Mouse (Mus musculus): ENCODE measurements around the gene Rpl10a. TPM values are rescaled to one million over a fixed set of nuclear protein-coding genes. Genes with fewer than 3 reads are reported as not detected.
"Not testable (repeated sequence)": the region's sequence is repeated elsewhere in the genome, so short reads cannot be mapped to it uniquely, and the experiment has no call there.

The Rpl10a gene
- polyA plus RNA-seq, 1 experiment from 2014 or later: 387 TPM

DNA sequence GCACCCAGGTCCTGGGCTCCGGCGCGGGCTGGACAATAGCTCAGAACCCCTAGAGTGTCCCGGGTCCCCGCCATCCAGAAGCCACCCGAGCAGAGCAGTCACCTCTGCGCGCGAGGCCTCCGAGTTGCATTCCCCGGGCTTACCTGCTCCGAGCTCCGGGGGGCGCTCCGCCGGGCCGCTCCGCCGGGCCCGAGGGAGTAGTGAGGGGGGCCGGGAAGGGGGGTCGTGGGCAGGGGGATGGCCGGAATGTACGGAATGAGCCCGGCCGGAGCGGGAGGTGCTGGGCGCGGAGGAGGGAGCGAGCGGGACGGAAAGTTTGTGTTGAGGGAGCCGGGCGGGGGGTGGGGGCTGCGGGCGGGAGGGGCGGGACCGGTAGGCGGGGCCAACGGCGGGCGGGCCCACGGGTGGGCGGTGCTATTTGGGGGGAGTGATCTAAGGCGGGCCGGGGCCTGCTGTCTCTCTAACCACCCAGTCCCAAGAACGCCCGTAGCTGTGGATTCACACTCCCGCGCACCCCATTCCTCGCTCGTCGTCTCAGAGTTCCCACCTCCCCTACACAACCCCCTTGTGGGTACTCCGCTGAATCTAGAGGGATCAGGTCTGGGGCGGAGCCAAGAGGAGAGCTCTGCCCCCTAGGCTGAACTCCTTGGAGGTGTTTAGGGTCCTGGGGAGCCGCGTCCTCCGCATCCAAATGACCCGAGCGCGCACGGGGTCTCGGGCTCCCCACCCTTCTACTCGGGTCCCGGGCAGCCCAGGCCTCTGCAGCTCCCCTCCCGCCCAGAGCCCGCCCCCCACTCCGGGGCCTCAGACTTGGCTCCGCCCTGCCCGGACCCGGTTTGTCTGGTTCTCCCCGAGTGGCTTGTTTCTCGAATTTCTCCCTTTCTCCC is 22.4 kb downstream of the Rpl10a start, which contains the start of gene Tead3:
Gene Tead3 (minus strand): TSS at position 352 of the 887 bp plus-strand sequence.
- no peak within 1 kb of the TSS for H3K27ac ChIP-seq
- H3K27me3 ChIP-seq: peaks cover 35% of the 10 kb centered on the region
- ATAC-seq: peak; percentile 77

DNA sequence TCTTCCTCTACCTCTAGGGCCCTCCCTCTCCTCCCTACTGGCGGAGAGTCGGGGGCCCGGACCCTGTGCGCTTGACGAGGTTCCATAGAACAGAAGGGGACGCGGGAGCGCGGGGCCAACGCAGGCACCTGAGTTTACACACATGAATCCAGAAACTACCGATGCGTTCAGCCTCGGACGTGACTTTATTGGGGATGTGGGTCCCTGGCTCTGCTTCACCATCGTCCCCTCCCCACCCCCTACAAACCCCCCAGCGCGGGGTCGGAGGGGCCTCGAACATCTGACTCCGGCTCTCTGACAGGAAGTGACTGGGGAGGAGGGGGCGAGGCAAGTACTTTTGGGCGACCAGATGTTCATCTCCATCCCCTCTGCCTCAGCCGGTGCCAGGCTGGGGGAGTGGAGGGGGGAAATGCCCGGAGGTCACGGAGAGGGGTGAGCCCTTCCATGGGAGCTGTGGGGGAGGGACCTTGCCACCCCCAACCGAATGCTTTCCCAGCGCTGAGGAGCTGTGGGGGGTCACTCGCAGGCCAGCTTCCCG is 23.2 kb downstream of the Rpl10a start:
- Histone ChIP-seq H3K27me3 (peaks cover 35% of the 10 kb centered on the region), H3K4me2 (replicated peaks) (peak overlapping the region; percentile 87), H3K4me1 (replicated peaks) (peaks cover 36% of the 10 kb centered on the region), H3K4me3 (replicated peaks) (peak overlapping the region; percentile 61), H3K27ac (no peak overlapping the region), H3K9me3 (no peaks in the 10 kb centered on the region), H3K9ac (replicated peaks) (peak overlapping the region; percentile 76), H3K36me3 (no peaks in the 10 kb centered on the region)
- no peak for ATAC-seq
- 2% methylated on average over 29 of the region's 29 CpGs for WGBS

More for the DNA sequence above, 22.4 kb downstream of the Rpl10a start, which contains the start of gene Tead3:
- under 1% methylated on average over 61 of the region's 73 CpGs for WGBS
- no peaks in the 10 kb centered on the region for H3K36me3 ChIP-seq
- H3K9ac ChIP-seq (replicated peaks): peak within 1 kb of the TSS; percentile 76
- peak within 1 kb of the TSS; percentile 61 for H3K4me3 ChIP-seq (replicated peaks)
- H3K4me2 ChIP-seq (replicated peaks): peak within 1 kb of the TSS; percentile 87
- H3K9me3 ChIP-seq: no peaks in the 10 kb centered on the region
- H3K4me1 ChIP-seq (replicated peaks): peaks cover 41% of the 10 kb centered on the region

DNA sequence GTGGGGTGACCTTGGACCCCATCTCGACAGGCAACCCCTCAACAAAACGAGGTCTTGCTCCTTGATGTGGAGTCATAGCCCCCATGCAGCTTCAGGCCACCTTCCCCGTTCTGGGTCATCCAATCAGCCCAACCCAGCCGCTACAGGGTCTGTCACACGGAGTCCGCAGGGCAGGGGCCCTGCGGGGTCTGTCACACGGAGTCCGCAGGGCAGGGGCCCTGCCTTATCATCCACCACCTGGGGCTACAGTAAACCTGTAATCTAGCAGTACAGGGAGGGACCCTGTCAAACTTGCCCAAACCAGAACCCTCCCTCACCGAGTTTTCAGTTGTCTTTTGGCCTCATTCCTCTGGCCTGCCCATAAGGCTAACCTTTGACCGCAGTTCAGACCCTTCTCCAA is 23.7 kb downstream of the Rpl10a start:
- H3K9me3 ChIP-seq: no peaks in the 10 kb centered on the region
- H3K27me3 ChIP-seq: peaks cover 35% of the 10 kb centered on the region
- 13% methylated on average over 11 of the region's 11 CpGs for WGBS
- no peak for ATAC-seq
- H3K9ac ChIP-seq (replicated peaks): no peak overlapping the region
- no peak overlapping the region; the same call in 1 of the 2 replicates for H3K4me3 ChIP-seq (replicated peaks)
- H3K36me3 ChIP-seq: no peaks in the 10 kb centered on the region
- H3K4me1 ChIP-seq (replicated peaks): peaks cover 36% of the 10 kb centered on the region
- 0 out of 2 replicates have a peak overlapping the region, but pooled peaks have one; percentile 87 for H3K4me2 ChIP-seq (replicated peaks)
- H3K27ac ChIP-seq: no peak overlapping the region

DNA sequence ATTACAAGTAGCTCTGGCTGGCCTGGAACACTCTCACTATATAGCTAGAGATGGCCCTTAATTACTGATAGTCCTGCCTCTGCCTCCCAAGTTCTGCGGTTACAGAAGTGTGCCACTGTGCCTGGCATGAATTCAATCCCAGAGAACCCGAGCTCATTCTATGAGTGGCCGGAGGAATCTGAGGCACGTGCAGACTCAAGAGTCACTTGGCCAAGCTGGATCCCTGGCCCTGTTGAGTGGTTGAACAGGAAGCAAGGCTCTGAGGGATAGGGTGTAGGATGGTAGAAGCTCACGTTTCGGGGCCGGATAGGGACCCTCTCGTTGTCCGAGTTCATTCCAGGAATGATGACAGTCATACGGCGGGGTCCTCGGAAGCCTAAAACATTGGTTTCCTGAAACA is 27.6 kb downstream of the Rpl10a start:
- no peaks in the 10 kb centered on the region for H3K36me3 ChIP-seq
- H3K4me3 ChIP-seq (replicated peaks): no peak overlapping the region
- H3K9ac ChIP-seq (replicated peaks): no peak overlapping the region
- H3K9me3 ChIP-seq: no peaks in the 10 kb centered on the region
- H3K27me3 ChIP-seq: peaks cover 58% of the 10 kb centered on the region
- no peak overlapping the region for H3K4me2 ChIP-seq (replicated peaks)
- 88% methylated on average over 12 of the region's 12 CpGs for WGBS
- peaks cover 8% of the 10 kb centered on the region for H3K4me1 ChIP-seq (replicated peaks)
- no peak for ATAC-seq
- no peak overlapping the region for H3K27ac ChIP-seq

DNA sequence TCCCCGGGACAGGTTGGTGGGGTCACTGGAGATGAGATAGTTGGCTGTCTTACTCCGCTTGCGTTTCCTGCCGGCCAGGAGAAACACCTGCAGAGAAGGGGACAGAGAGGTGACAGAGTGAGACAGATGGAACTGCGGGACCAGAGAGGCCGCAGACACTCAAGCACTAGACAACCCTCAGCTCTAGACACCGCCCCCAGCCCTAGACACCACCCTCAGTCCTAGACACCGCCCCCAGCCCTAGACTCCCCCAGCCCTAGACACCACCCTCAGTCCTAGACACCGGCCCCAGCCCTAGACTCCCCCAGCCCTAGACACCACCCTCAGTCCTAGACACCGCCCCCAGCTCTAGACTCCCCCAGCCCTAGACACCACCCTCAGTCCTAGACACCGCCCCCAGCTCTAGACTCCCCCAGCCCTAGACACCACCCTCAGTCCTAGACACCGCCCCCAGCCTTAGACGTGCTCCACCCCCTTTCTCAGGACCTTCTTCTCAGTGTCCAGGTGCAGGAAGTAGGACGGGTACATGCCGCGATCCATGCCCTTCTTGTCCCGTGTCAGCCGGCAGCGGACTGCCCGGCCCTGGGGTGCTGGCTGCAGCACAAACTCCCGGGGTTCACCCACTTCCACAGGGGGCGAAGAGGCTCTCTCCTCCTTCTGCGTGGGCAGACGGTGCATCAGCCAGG is 30.4 kb downstream of the Rpl10a start:
- WGBS: 10% methylated on average over 22 of the region's 24 CpGs
- ATAC-seq; H3K4me3 ChIP-seq (replicated peaks); H3K4me2 ChIP-seq (replicated peaks); H3K9me3 ChIP-seq; H3K36me3 ChIP-seq; H3K27ac ChIP-seq; H3K9ac ChIP-seq (replicated peaks): not testable (repeated sequence)
- Histone ChIP-seq H3K27me3 (peaks cover 64% of the 10 kb centered on the region), H3K4me1 (replicated peaks) (peaks cover 16% of the 10 kb centered on the region)

DNA sequence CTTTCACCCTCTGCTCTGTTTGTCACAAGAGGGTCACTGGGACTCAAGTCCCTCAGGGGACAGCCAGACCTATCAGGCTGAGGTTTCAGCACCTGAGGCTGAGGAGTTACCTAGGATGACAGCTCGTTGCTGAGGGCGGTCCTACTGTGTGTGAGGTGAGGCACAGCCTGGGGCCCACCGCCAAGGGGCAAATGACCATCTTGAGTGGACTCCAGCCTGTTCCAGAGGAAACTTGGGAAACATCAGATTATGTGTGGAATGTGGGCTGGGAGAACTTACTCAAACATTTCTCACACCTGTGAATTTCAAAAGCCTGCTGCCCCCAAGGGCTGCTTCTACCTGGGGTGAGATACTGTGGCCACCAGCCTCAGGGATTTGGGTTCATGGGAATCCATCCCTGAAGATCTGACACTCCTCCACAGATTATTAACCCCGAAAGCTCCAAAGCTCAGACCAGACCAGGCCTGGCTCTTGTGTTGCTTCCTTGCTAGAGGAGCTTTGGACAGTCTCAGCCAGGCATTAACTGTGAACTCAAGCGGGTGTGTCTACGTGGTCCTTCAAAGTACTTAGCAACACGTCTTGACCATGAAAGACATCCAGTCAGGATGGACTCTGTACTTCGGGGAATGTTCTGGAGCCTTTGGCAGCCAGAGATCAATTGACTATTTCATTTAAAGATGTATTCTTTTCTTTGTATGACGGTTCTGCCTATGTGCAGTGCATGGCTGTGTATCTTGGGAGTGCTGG is 32.4 kb downstream of the Rpl10a start:
- H3K4me1 ChIP-seq (replicated peaks): peaks cover 25% of the 10 kb centered on the region
- H3K9me3 ChIP-seq: no peaks in the 10 kb centered on the region
- ATAC-seq: no peak
- WGBS: 86% methylated on average over 9 of the region's 9 CpGs
- H3K27ac ChIP-seq: no peak overlapping the region
- no peak overlapping the region for H3K4me2 ChIP-seq (replicated peaks)
- no peaks in the 10 kb centered on the region for H3K36me3 ChIP-seq
- H3K4me3 ChIP-seq (replicated peaks): no peak overlapping the region
- H3K9ac ChIP-seq (replicated peaks): no peak overlapping the region
- peaks cover 77% of the 10 kb centered on the region for H3K27me3 ChIP-seq

DNA sequence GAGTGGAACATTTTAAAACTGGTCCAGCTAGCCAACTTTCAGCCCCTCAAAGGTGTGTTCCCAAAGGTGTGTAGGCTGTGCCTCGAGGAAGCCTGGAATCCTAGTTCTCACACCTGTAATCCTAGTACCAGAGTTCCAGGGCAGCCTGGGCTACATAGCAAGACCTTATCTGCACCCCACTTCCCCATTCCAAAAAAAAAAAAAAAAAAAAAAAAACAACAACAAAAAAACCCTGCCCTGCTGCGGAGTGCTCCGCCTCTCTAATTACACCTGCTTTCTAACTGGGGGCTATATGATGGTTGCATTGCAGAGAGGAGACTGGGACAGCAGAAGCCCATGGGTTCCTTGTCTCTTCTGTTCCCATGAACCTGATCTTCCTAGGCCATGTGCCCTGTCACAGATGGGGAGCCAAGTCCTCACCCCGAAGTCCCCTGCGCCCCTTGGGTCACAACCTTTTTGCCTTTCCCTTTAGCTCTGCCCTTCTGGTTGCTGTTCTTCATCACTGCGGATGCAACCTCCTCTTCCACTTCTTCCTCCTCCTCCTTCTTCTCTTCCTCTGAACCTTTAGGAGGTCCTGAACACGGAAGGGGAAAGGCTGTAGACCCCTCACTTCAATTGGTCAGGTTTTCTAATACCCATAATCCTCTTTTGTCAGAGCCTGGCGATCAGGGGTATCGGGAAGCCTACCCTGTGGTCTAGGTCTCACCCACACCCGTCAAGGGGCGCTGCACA is 33.8 kb downstream of the Rpl10a start:
- Histone ChIP-seq H3K4me2 (replicated peaks) (peak overlapping the region; percentile 57), H3K4me3 (replicated peaks) (peak overlapping the region; percentile 31), H3K27ac (no peak overlapping the region), H3K4me1 (replicated peaks) (peaks cover 25% of the 10 kb centered on the region), H3K9me3 (no peaks in the 10 kb centered on the region), H3K27me3 (peaks cover 82% of the 10 kb centered on the region), H3K9ac (replicated peaks) (peak overlapping the region; percentile 54), H3K36me3 (no peaks in the 10 kb centered on the region)
- WGBS: 37% methylated on average over 11 of the region's 11 CpGs
- ATAC-seq: no peak

DNA sequence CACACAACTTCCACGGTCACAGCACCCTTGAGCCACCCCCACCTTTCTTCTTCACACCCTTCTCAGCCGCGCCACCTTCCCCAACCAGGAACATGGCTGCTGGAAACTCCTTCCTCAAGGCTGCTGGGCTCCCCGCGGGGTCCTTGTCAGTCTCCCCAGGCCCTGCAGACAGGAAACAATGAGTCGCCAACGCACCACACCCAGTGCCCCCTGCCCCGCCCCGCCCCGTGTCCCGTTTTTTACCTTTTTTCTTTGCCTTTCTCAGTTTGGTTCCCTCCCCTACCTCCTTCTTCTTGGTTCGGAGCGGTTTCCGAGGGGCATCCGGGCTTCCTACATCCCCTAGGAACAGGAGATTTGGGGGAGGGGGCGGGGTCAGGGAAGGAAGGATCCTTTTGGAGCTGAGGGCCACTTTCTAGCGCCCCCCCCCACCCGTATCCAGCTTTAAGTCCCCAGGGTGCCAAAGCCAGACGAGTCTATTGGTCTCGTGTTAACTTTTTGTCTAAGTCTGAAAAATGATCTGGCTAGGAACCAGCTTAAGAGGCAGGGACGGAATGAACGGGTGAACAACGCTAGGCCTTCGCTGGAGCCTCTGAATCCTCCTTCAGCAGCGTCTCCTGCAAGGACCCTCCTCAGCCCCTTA is 34.5 kb downstream of the Rpl10a start:
- Histone ChIP-seq H3K4me3 (replicated peaks) (peak overlapping the region; percentile 31), H3K9me3 (no peaks in the 10 kb centered on the region), H3K27me3 (peaks cover 84% of the 10 kb centered on the region), H3K9ac (replicated peaks) (peak overlapping the region; percentile 54), H3K36me3 (no peaks in the 10 kb centered on the region), H3K4me2 (replicated peaks) (peak overlapping the region; percentile 57), H3K4me1 (replicated peaks) (peaks cover 25% of the 10 kb centered on the region), H3K27ac (no peak overlapping the region)
- 2% methylated on average over 25 of the region's 25 CpGs for WGBS
- ATAC-seq: 0 out of 2 replicates have a peak, but pooled peaks have one; percentile 34

DNA sequence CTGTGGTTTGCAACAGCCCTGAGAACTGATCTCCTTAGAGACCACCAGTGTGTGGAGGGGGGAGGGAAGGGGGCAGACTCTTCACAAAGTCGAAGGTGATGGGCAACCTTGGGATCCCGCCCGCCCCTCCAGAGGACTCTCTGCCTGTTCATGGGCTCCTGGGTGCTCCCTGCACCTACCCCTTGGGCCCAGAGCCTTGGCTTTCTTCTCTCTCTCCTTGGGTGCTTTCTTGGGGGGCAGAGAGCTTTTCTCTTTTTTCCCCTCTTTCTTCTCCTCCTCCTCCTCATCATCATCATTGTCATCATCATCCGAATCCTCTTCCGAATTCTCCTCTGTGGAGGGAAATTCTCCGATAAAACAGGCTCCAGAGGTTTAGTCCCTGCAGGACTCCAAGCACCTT is 35.2 kb downstream of the Rpl10a start:
- Histone ChIP-seq H3K4me1 (replicated peaks) (peaks cover 25% of the 10 kb centered on the region), H3K4me2 (replicated peaks) (0 out of 2 replicates have a peak overlapping the region, but pooled peaks have one; percentile 57), H3K36me3 (no peaks in the 10 kb centered on the region), H3K27me3 (peaks cover 78% of the 10 kb centered on the region), H3K4me3 (replicated peaks) (no peak overlapping the region), H3K27ac (no peak overlapping the region), H3K9me3 (no peaks in the 10 kb centered on the region), H3K9ac (replicated peaks) (no peak overlapping the region)
- WGBS: 9% methylated on average over 6 of the region's 6 CpGs
- no peak for ATAC-seq

DNA sequence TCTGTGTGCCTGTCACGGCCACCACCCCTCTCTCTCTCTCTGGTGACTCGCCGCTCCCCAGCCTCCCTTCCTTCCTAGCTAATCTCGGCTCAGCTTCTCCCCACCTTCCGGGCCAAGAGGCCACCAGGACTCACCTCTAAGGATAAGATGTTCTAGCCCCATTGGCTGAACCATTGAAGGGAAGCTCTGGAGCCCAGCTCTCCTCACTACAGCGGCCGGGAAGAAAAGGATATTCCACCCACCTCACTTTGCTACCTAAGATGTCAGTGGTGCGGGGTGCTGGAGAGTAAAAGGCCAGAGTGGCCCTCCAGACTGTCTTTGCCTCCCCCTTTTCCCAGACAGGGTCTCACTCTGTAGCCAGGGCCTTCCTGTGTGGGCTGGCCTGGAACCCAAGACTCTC is 36.9 kb downstream of the Rpl10a start, which contains the start of gene Tulp1:
Gene Tulp1 (minus strand): TSS at position 101 of the 400 bp plus-strand sequence.
- peaks cover 61% of the 10 kb centered on the region for H3K27me3 ChIP-seq
- H3K4me2 ChIP-seq (replicated peaks): peak within 1 kb of the TSS; percentile 32; the same call in 1 of the 2 replicates
- no peaks in the 10 kb centered on the region for H3K36me3 ChIP-seq
- H3K4me1 ChIP-seq (replicated peaks): peaks cover 25% of the 10 kb centered on the region
- H3K9me3 ChIP-seq: no peaks in the 10 kb centered on the region
- WGBS: 19% methylated on average over 8 of the region's 8 CpGs
- peak within 1 kb of the TSS; percentile 18 for H3K4me3 ChIP-seq (replicated peaks)
- ATAC-seq: no peak
- no peak within 1 kb of the TSS for H3K9ac ChIP-seq (replicated peaks)
- H3K27ac ChIP-seq: no peak within 1 kb of the TSS
